Mouse (Mus musculus) frontal cortex, adult 2 months (tissue): Measurements from ENCODE around the gene Mea1. TPM values are rescaled to one million over a fixed set of nuclear protein-coding genes. Genes with fewer than 3 reads are reported as not detected.

Experiments used
- polyA plus RNA-seq: library from polyadenylated mRNA; depleted of rRNA; stranded (reverse); fragments of >200 nt; gene quantifications from 2 replicates; pipeline ENCODE4 v1.2.3, GENCODE M21; 2012; rRNA removed

Gene Mea1
- polyA plus RNA-seq, 1 experiment = 157 TPM

Other genes starting within 250 kb of the Mea1 start
- 9.1 and 13.8 TPM in 2 replicates for gene Crip3, start 249.9 kb upstream of the Mea1 start, polyA plus RNA-seq
- gene Slc22a7, start 240.3 kb upstream of the Mea1 start, polyA plus RNA-seq = 0.15 and 0.18 TPM in 2 replicates
- gene Ttbk1, start 191.1 kb upstream of the Mea1 start, polyA plus RNA-seq = 46.3 and 50.1 TPM in 2 replicates
- gene Dnph1, start 182.1 kb upstream of the Mea1 start, polyA plus RNA-seq = 4.0 and 4.8 TPM in 2 replicates
- 65.3 and 66.8 TPM in 2 replicates for gene Cul9, start 132.4 kb upstream of the Mea1 start, polyA plus RNA-seq
- 74.8 and 82.0 TPM in 2 replicates for gene Srf, start 122.6 kb upstream of the Mea1 start, polyA plus RNA-seq
- 5.3 and 6.3 TPM in 2 replicates for gene Ptk7, start 49.3 kb upstream of the Mea1 start, polyA plus RNA-seq
- gene Klc4, start 32.8 kb upstream of the Mea1 start, polyA plus RNA-seq = 20.1 and 23.5 TPM in 2 replicates
- 51.2 and 58.7 TPM in 2 replicates for gene Mrpl2, start 32.6 kb upstream of the Mea1 start, polyA plus RNA-seq
- 33.0 and 35.2 TPM in 2 replicates for gene Cul7, start 28.5 kb upstream of the Mea1 start, polyA plus RNA-seq
- 29.6 and 33.0 TPM in 2 replicates for gene Rrp36, start 4.4 kb upstream of the Mea1 start, polyA plus RNA-seq
- gene Klhdc3, start 2.1 kb downstream of the Mea1 start, polyA plus RNA-seq = 189 and 198 TPM in 2 replicates
- gene Ppp2r5d, start 26.3 kb downstream of the Mea1 start, polyA plus RNA-seq = 95.4 and 95.5 TPM in 2 replicates
- 49.1 and 50.5 TPM in 2 replicates for gene Pex6, start 32.7 kb downstream of the Mea1 start, polyA plus RNA-seq
- gene Gnmt, start 50.4 kb downstream of the Mea1 start, polyA plus RNA-seq = 1.8 and 2.2 TPM in 2 replicates
- gene Cnpy3, start 73.4 kb downstream of the Mea1 start, polyA plus RNA-seq = 86.0 and 88.3 TPM in 2 replicates
- 0.36 and 0.88 TPM in 2 replicates for gene Ptcra, start 84.9 kb downstream of the Mea1 start, polyA plus RNA-seq
- 23.6 and 27.1 TPM in 2 replicates for gene 2310039H08Rik, start 93.8 kb downstream of the Mea1 start, polyA plus RNA-seq
- 37.8 and 46.0 TPM in 2 replicates for gene Rpl7l1, start 103.9 kb downstream of the Mea1 start, polyA plus RNA-seq
- gene Bicral, start 179.7 kb downstream of the Mea1 start, polyA plus RNA-seq = 37.4 and 38.6 TPM in 2 replicates
- gene Tbcc, start 211.9 kb downstream of the Mea1 start, polyA plus RNA-seq = 26.5 and 27.3 TPM in 2 replicates
- gene Prph2, start 231.7 kb downstream of the Mea1 start, polyA plus RNA-seq = 0.04 TPM in 1 of 2 replicates, not detected in the other